Mouse (Mus musculus): ENCODE measurements around the gene Proser2.

GRCm38 (mm10) chr2:6149801-6150200, 19.8 kb upstream of the Proser2 start:
- TF ChIP-seq GATA1 (IDR thresholded peaks at IDR 0.05; ENCODE audit: borderline replicate concordance, low read length) (no peak), TAL1 (conservative IDR thresholded peaks at IDR 0.05; ENCODE audit: low read depth, low read length) (no peak)

Data from G1E (cell line).